Comparison of ENCODE assay signal across 9 mouse cellular contexts in genomic region chr8:107519860-107520259, GRCm38 (mm10).
DNase-seq lines count a peak whose midpoint lies in the region; ATAC-seq lines count a peak whose summit lies in the region.
"Had no signal": no experiment of that assay in that cellular context is flagged by ENCODE, and none has a peak within 500 bp of the region (broad histone marks: within the 10 kb centered on the region; RNA-seq: fewer than 3 reads in every experiment).

No protein-coding gene starts in this region.

- H3K27ac ChIP-seq in embryonic facial prominence, embryonic 13.5 days, result peak overlapping the region; percentile 78
- H3K27ac ChIP-seq in stomach, embryonic 15.5 days, result peak overlapping the region; percentile 51; the same call in 1 of the 2 replicates
- H3K27ac ChIP-seq: liver, embryonic 14.5 days had no signal

- no peaks in the 10 kb centered on the region for H3K27me3 ChIP-seq in embryonic facial prominence, embryonic 13.5 days
- H3K27me3 ChIP-seq in stomach, embryonic 15.5 days (replicated peaks), result no peaks in the 10 kb centered on the region

- WGBS in embryonic facial prominence, embryonic 13.5 days, result 6% methylated on average over 4 of the region's 4 CpGs
- WGBS in large intestine, adult 2 months, result 12% methylated on average over 4 of the region's 4 CpGs
- 13% methylated on average over 4 of the region's 4 CpGs for WGBS in stomach, embryonic 15.5 days

- ATAC-seq in embryonic facial prominence, embryonic 13.5 days (ENCODE audit: insufficient number of reproducible peaks, insufficient read depth, low FRiP score, low TSS enrichment, low read depth), result peak; percentile 80; the same call in 1 of the 2 replicates
- ATAC-seq in stomach, embryonic 15.5 days (ENCODE audit: insufficient read depth, low FRiP score, low read depth), result peak; percentile 78

- H3K4me1 ChIP-seq in embryonic facial prominence, embryonic 13.5 days, result peaks cover 33% of the 10 kb centered on the region
- no peaks in the 10 kb centered on the region; the same call in 1 of the 2 replicates for H3K4me1 ChIP-seq in stomach, embryonic 15.5 days

- DNase-seq in left cerebral cortex, postnatal 4 days, result peak; percentile 26
- no peak for DNase-seq in left cerebral cortex, adult 9 months (ENCODE audit: low spot score in 2 of 2)
- DNase-seq in heart, postnatal 14 days, result peak; percentile 45 to 47
- DNase-seq in large intestine, adult 2 months (ENCODE audit: low read depth, low spot score), result peak; percentile 28
- DNase-seq in spleen, postnatal 36 days (ENCODE audit: low spot score in 2 of 2), result no peak
- no peak for DNase-seq in thymus, postnatal 36 days

- no peak overlapping the region for H3K4me2 ChIP-seq in embryonic facial prominence, embryonic 13.5 days
- no peak overlapping the region for H3K4me2 ChIP-seq in stomach, embryonic 15.5 days

- H3K36me3 ChIP-seq in embryonic facial prominence, embryonic 13.5 days, result peaks cover 13% of the 10 kb centered on the region
- H3K36me3 ChIP-seq in stomach, embryonic 15.5 days, result no peaks in the 10 kb centered on the region

- intact Hi-C loops in left cerebral cortex, postnatal 4 days (cut with DNase I), result no loop called here
- intact Hi-C loops in heart, postnatal 14 days (cut with DNase I), result no loop called here

- no peaks in the 10 kb centered on the region for H3K9me3 ChIP-seq in embryonic facial prominence, embryonic 13.5 days
- no peaks in the 10 kb centered on the region for H3K9me3 ChIP-seq in stomach, embryonic 15.5 days

- H3K4me3 ChIP-seq in embryonic facial prominence, embryonic 13.5 days, result no peak overlapping the region
- no peak overlapping the region for H3K4me3 ChIP-seq in stomach, embryonic 15.5 days (replicated peaks)

- no peak overlapping the region for H3K9ac ChIP-seq in embryonic facial prominence, embryonic 13.5 days
- no peak overlapping the region for H3K9ac ChIP-seq in stomach, embryonic 15.5 days
- H3K9ac ChIP-seq: liver, embryonic 14.5 days had no signal

Comparison
In these comparisons a context has a peak if more than half of its experiments do, and no peak if none do; other contexts are left out.
1. DNase-seq: peak in left cerebral cortex, postnatal 4 days (single experiment), heart, postnatal 14 days (2 of 2) and large intestine, adult 2 months (single experiment); none in left cerebral cortex, adult 9 months (0 of 2), spleen, postnatal 36 days (0 of 2) and thymus, postnatal 36 days (0 of 2).